Mouse (Mus musculus) NIH3T3 (cell line): ENCODE data around the gene Pou5f1.
"Not testable (repeated sequence)": the region's sequence is repeated elsewhere in the genome, so short reads cannot be mapped to it uniquely, and the experiment has no call there.

Source experiments
- DNase-seq: peaks from one replicate; pipeline ENCODE4 v3.0.0-alpha.2; 2012; ENCODE audit warnings: low read depth

The Pou5f1 gene

DNA sequence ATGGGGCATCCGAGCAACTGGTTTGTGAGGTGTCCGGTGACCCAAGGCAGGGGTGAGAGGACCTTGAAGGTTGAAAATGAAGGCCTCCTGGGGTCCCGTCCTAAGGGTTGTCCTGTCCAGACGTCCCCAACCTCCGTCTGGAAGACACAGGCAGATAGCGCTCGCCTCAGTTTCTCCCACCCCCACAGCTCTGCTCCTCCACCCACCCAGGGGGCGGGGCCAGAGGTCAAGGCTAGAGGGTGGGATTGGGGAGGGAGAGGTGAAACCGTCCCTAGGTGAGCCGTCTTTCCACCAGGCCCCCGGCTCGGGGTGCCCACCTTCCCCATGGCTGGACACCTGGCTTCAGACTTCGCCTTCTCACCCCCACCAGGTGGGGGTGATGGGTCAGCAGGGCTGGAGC is at the start of gene Pou5f1:
Pou5f1 (plus strand) TSS at position 243 of the 400 bp plus-strand sequence.
- no peak for DNase-seq

DNA sequence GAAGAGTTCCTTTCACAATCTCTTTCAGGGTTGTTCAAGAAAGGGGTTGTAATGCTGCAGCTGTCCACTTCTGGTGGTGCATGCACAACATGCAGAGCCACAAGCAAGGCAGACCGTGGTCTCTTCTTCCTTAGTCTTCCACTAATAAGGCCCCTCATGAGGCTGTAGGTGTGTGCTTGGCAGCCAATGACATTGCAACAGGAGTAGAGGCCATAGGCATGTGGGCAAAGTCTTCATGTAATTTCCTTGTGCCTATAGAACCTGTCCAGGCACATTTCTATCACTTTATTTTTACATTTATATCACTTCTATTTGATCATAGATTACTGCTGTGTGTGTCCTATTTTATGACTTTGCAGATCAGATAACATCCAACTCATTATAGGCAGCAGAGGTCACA is 47.6 kb upstream of the Pou5f1 start:
- not testable (repeated sequence) for DNase-seq

DNA sequence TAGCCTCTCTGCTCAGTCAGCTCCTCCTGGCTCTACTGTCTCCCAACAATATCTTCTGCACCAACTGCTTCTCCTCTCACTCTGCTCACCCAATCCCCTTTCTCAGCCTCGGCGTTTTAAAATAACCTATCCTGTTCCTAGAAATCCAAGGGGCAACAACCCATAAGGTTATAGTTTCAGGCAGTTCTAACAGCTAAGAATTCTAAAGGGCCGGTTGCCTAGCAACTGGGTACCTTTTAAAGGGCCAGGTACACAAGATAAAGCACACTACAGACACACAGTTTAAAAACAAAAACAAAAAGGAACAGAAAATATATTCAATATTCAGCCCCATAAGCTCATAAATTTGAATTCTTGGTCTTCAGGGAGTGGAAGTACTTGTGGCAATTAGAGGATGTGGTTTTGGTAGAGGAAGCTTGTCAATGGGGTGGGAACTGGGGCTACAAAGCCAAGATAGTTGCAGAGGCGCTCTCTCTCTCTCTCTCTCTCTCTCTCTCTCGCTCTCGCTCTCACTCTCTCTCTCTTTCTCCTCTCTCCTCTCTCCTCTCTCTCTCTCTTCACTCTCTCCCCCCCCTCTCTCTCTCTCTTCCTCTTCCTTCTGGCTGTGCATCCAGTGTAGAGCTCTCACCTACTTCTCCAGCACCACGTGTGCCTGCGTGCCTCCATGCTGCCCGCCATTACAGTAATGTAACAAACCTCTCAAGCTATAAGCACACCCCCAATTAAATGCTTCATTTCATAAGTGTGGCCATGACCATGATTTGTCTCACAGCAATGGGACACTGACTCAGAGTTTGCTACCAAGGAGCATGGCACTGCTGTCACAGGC is 45.1 kb upstream of the Pou5f1 start:
- DNase-seq = not testable (repeated sequence)

DNA sequence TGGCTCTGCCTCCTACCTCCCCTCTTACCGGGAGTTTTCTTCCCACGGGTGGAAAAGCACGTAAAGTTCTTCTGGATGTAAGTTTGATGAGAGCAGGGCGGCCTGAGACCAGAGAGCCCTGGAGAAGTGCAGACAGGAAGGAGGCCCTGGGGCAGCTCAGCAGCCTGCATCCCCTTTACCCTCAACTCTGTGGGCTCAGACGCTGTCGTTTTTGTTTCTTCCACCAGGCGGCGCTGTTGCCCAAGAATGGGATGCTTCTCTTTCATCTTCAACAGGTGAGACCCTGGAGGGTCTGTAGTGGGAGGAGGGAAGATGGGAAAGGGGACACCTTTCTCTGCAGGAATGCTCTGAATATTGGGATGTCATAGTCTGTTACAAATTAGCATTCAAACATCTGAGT is 40.2 kb upstream of the Pou5f1 start:
- not testable (repeated sequence) for DNase-seq

DNA sequence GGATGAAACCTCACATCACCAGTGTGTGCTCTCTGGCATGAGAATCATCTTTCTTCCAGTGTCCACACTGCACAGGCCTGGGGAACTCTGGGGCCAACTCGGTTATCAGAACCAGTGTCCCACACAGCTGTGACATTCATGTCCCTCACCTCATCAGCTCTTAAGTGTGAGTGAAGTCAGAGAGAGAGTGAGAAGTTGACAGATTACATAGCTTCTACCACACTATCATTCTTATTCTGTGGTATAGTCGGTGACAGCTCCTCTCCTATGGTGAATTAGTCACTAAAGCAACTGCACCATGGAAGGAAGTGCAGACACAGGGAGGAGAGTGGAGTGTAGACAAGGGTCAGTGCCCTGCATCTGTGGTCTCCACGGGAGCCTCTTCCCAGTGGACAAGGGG is 36.9 kb upstream of the Pou5f1 start:
- peak; percentile 28 for DNase-seq

DNA sequence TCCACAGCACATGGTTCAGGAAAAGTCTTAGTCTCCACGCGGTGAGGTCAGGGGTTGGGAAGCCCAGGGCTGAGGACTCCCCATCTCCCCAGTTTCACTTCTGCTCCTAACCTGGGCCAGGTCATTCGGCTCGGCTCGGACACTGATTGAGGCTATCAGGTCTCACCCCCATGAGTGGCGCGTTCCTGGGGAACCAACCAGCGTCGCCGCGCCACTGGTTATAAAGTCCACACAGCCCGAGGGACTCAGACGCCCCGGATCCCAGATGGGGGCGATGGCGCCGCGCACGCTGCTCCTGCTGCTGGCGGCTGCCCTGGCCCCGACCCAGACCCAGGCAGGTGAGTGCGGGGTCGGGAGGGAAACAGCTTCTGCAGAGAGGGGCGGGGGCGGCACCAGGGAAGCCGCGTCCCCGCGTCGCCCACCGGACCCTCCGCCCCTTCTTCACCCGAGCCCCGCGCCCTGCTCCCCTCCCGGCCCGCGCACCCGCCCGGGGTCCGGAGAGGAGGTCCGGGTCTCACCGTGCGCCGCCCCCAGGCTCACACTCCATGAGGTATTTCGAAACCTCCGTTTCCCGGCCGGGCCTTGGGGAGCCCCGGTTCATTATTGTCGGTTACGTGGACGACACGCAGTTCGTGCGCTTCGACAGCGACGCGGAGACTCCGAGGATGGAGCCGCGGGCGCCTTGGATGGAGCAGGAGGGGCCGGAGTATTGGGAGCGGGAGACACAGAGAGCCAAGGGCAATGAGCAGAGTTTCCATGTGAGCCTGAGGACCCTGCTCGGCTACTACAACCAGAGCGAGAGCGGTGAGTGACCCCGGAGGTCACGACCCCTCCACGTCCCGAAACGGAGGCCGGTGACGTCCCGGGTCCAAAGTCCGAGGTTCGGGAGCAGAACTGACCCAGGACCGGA is 35.7 kb upstream of the Pou5f1 start, which contains the start of gene H2-Q10:
H2-Q10 (plus strand) TSS at position 248 of the 910 bp plus-strand sequence.
- no peak for DNase-seq

DNA sequence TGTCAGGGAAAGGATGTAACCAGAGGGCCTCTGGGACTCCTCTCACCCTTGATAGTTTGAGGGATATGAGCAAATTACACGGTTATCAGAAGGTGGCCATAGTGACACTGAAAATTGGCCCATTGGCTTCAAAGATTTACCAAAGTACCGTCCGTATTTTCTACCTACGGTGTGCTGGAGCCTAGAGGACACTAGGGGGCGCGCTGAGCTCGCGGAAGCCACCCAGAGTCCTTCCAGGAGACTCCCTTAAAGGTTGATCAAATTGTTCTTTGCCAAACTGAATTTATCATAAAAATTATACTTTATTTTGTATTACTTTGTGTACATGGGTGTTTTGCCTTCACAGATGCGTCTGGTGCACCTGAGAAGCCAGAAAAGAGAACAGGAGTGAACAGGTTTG is 21.8 kb upstream of the Pou5f1 start:
- DNase-seq = peak; percentile 86

DNA sequence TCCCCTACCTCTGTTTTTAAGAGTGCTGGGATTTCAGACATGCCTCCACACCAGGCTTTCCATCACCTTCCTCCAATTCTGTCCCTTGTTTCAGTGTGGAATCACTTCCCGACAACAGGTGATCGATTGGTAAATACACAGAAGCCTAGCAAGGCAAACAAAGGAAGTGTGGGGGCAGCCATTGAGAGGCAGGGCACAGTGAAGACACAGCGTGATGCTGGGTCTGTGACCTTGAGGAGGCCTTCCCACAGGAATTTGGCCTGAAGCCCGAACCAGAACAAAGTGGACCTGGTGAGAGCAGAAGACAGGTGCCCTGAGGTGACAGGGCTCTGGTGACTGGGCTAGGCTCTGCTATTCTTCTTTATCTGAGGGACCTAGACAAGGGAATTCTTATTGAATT is 20.1 kb upstream of the Pou5f1 start:
- DNase-seq = no peak

DNA sequence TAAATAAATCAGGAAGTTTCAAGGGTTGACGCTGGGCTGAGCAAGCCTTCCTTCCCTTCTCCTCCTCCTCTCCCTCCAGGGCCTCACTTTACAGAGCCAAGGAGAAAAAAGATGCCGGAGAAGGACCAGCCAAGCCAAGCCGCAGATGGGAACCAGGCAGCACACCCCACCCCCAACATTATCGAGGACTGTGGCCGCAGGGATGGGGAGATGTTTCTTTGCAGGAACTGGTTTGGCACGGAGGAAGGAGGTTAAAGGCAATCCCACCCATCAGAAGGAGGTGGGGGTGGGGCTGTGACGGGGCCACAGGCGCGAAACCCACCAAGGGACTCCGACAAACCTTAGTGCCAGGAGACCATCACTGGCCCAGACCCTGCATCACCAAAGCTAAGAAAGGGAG is 19.1 kb upstream of the Pou5f1 start:
- no peak for DNase-seq

DNA sequence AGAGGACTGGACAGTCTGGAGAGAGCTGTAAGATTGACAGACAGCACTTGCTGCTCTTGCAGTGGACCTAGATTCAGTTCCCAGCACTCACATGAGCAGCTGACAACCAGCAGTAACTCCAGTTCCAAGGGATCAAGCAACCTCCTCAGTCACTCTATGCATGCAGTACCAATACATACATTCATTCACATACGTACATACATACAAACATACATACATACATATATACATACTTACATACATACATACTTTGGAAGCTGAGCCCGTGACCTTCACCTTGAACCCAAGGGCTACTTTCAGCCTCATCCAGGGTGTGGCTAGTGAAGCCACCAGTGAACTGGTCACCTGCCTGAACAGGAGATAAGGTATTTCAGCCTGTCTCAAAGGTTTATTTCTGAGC is 17.8 kb upstream of the Pou5f1 start:
- no peak for DNase-seq

DNA sequence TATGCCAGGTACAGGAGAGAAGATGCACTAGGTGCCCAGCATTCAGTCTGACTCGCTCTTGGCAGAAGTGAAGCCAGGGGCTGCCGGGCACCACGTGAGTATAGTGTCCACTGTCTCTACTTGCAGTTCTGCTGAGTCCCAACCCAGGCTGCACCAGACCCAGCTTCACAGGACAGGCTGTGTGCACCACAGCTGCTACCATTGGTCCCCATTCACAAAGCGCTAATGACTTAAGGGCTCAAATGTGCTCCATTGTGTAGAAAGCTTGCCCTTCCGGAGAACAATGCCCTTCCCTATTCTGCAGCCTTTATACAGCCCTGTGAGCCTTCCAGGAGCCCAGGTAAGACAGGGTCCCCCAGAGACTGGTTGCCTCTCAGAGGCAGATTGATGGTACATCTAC is 15.5 kb upstream of the Pou5f1 start:
- DNase-seq = no peak

DNA sequence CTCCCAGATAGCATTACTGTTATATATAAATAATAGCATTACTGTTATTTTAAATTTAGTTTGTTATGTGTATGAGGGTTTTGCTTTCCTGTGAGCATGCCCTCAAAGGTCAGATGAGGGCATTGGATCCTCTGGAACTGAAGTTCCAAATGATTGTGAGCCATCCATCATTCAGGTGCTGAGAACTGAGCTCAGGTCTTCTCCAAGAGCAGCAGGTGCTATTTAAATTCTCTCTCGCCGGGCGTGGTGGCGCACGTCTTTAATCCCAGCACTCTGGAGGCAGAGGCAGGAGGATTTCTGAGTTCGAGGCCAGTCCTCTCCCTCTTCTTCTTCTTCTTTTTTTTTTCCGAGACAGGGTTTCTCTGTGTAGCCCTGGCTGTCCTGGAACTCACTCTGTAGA is 8.7 kb upstream of the Pou5f1 start:
- no peak for DNase-seq

DNA sequence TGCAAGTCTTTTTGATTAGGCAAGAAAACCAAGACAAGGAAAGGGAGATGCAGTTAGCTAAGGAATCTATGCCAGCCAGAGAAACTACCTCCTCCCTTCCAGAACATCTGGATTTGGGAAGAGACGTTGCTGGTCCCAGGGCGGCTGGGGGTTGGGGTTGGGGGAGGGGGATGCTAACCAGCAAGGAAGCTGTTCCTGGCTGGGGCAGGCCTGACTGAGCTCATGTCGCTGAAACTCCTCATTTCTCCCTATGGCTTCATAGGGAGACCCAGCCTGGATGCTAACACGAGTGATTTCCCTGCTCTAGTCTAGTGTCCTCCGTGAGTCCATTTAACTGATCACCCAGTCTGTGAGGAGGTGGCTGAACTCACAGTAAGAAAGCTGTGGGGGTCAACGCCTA is 3.6 kb upstream of the Pou5f1 start:
- DNase-seq = peak; percentile 33

DNA sequence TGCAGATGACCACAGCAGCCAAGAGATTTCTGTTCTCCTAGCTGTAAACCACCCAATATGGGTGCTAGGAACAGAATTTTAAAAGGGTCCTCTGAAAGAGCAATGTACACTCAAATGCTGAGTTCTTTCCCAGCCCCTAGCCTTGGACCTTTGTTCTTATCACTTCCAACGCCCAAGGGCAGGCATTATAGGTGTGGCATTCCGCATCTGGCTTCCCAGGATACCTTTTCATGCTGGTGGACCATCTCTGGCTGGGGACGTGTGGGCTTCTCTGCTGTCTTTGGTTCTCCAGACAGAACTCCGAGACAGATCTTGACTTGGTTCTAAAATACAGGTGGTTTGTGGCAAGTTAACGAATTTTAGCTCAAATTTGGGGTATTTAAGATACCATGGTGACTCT is 3.1 kb upstream of the Pou5f1 start:
- DNase-seq = no peak

DNA sequence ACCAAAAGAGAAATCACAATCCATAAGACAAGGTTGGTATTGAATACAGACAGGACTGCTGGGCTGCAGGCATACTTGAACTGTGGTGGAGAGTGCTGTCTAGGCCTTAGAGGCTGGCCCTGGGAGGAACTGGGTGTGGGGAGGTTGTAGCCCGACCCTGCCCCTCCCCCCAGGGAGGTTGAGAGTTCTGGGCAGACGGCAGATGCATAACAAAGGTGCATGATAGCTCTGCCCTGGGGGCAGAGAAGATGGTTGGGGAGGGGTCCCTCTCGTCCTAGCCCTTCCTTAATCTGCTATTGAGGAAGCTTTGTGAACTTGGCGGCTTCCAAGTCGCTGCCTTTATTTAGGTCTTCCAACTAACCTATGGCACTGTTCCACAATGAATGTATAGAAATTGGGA is 2.0 kb upstream of the Pou5f1 start:
- DNase-seq = no peak

DNA sequence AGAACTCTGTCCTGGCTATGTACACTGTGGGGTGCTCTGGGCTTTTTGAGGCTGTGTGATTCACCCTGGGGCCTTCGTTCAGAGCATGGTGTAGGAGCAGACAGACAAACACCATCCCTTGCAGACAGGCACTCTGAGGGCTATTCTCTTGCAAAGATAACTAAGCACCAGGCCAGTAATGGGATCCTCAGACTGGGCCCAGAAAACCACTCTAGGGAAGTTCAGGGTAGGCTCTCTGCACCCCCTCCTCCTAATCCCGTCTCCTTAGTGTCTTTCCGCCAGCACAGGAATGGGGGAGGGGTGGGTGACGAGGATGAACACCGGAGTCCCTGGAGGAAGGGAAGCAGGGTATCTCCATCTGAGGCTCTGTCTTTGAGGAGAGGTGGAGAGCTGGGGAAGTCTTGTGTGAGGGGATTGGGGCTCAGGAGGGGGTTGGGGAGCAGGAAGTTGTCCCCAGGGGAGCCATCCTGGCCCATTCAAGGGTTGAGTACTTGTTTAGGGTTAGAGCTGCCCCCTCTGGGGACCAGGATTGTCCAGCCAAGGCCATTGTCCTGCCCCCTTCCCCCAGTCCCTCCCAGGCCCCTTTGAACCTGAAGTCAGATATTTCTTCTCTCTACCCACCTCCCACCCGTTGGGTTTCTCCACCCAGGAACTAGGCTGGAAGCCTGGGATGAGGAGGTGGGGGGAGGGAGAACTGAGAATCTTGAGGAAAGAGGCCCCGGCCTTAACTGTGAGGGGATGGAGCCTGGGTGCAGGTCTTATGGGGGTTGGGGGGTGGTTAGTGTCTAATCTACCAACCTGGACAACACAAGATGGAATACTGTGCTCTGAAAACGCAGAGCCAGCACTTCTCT is 963 bp upstream of the Pou5f1 start:
- DNase-seq = no peak

DNA sequence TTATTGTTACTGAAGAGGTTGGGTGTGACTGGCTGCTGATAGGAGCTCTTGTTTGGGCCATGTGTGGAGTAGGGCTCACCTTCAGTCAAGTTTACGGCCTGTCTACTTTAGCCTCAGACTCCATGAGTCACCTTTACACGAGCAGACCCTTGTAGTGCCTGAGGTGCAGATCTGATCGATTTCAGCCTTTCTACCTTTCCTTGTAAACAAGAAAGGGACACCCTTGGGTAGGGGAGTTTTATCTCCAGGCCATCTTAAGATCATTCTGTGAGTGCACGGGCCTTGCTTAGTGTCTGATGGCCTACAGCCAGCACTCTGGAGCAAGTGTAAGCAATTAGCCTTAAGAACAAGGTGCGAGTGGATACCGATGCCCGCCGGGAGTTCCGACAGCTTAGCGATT is 1.1 kb downstream of the Pou5f1 start:
- DNase-seq = no peak

DNA sequence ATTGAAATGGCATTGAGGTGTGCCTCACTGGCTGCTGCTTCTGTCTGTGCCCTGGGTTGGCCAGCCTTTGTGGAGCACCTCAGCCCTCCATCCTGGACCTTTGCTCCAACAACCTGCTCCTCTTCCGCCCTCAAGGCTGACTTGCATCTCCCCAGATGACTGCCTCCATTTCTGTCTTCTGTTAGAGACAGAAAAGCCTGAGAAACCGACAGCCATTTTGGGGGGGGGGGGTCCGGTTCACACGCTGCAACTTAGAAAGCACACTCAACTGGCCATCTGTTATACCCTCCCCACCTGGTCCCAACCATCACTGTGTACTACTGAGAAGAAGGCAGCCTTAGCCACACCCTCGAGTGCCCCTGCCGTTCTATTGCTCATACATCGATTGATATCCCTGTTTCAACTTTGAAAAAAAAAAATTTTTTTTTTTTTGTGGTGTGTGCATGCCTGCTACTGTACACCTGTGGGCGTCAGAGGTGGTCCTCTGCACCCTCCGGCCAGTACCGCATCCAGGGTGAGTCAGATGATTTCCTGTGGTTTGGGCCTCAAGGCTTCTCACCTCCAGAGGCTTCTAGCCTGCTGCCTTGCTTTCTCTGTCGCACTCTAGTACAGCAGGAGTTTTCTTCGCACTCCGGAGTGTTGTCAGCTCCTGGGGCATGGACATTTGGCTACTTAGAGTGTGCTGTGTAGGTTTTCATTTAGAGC is 1.9 kb downstream of the Pou5f1 start:
- DNase-seq = no peak

DNA sequence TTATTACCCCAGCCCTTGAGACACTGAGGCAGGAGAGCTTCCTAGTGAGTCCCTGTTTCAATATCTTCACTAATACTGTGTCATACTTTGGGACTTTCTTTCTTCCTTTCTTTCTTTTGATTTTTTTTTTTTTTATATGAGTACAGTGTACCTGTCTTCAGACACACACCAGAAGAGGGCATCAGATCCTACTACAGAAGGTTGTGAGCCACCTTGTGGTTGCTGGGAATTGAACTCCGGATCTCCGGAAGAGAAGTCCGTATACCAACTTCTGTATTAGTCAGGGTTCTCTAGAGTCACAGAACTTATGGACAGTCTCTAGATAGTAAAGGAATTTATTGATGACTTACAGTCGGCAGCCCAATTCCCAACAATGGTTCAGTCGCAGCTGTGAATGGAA is 2.5 kb downstream of the Pou5f1 start:
- not testable (repeated sequence) for DNase-seq

DNA sequence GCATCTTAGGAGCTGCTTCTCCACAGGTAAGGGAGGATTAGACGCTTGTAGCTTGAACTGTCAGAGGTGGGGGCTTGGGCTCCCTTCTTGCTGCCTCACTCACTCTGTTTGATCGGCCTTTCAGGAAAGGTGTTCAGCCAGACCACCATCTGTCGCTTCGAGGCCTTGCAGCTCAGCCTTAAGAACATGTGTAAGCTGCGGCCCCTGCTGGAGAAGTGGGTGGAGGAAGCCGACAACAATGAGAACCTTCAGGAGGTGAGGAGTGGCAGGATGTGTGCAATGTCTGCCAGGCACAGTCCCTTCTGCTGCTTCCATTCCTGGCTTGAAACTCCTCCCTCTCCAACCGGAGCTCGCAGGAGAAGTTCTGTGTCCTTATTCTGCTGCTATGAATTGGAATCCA is 3.5 kb downstream of the Pou5f1 start:
- peak; percentile 61 for DNase-seq

DNA sequence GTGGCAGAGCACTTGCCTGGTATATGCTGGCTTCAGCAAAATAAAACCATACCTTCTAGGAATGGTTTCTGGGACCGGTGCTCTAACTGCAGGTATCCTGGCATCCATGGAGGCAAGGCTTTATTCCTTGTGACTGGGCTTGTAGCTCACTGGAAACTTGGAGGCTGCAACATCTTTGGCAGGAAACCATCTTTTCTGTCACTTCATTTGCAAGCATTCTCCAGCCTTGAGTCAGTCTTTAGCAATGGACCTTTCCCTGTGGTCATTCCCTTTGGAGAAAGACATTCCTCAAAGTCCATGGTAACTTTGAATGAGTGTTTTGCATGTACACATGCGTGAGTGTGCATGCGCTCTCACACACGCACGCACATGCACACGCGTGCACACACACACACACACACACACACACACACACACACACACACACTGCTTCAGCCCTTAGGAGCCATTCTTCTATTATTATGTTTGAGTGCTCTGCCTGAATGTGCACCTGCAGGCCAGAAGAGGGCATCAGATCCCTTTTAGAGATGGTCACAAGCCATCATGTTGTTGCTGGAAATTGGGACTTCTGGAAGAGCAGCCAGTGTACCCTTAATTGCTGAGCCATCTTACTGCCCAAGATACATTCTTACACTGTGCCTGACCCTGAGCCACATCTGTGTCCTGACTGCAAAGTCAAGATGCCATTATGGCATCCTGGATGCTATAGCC is 7.3 kb downstream of the Pou5f1 start:
- peak; percentile 67 for DNase-seq
